Comparison of ENCODE assay signal across 8 mouse cellular contexts in genomic region chr16:29816681-29817369, GRCm38 (mm10).
DNase-seq lines count a peak whose midpoint lies in the region; ATAC-seq and TF ChIP-seq lines count a peak whose summit lies in the region.

No protein-coding gene starts in this region.

- no peaks in the 10 kb centered on the region for H3K27me3 ChIP-seq in stomach, postnatal 0 days (ENCODE audit: control insufficient read depth, insufficient read depth, low read length)

- TF ChIP-seq CTCF in gastrocnemius, adult 2 months (IDR thresholded peaks at IDR 0.05), result no peak
- no peak for TF ChIP-seq CTCF in stomach, postnatal 0 days (IDR thresholded peaks at IDR 0.05; ENCODE audit: low read depth)

- peak overlapping the region; percentile 75 for H3K27ac ChIP-seq in gastrocnemius, adult 2 months
- peak overlapping the region; percentile 97 for H3K27ac ChIP-seq in stomach, postnatal 0 days (replicated peaks)

- H3K9me3 ChIP-seq in stomach, postnatal 0 days (ENCODE audit: control insufficient read depth, low read length), result no peaks in the 10 kb centered on the region

- H3K4me1 ChIP-seq in stomach, postnatal 0 days (replicated peaks; ENCODE audit: control insufficient read depth, insufficient read depth), result peaks cover 18% of the 10 kb centered on the region

- intact Hi-C loops in gastrocnemius, adult 2 months (cut with DNase I), result no loop called here
- intact Hi-C loops in gastrocnemius, postnatal 36 days (cut with DNase I), result no loop called here

- ATAC-seq in stomach, postnatal 0 days (ENCODE audit: low FRiP score, low TSS enrichment), result no peak

- no peak overlapping the region for H3K4me3 ChIP-seq in gastrocnemius, adult 2 months
- H3K4me3 ChIP-seq in stomach, postnatal 0 days (ENCODE audit: low read depth, low read length), result no peak overlapping the region

- DNase-seq in gastrocnemius, adult 2 months, result peak; percentile 76
- no peak for DNase-seq in gastrocnemius, postnatal 10 days
- peak; percentile 68 to 69 for DNase-seq in cerebellum, adult 18-20 months
- peak; percentile 49 to 71 for DNase-seq in gastrocnemius, postnatal 36 days
- peak; percentile 52 to 91 for DNase-seq in left cerebral cortex, adult 8-10 months (ENCODE audit: low spot score in 2 of 2)
- DNase-seq in stomach, postnatal 0 days (ENCODE audit: low spot score), result no peak
- no peak for DNase-seq in spleen, postnatal 36 days (ENCODE audit: low spot score in 2 of 2)
- no peak for DNase-seq in liver

- H3K36me3 ChIP-seq in stomach, postnatal 0 days (ENCODE audit: control insufficient read depth, insufficient read depth, low read length), result no peaks in the 10 kb centered on the region

- WGBS in stomach, postnatal 0 days, result 49% methylated on average over 10 of the region's 10 CpGs

- no peak overlapping the region for H3K4me2 ChIP-seq in stomach, postnatal 0 days (replicated peaks; ENCODE audit: low read depth)

- 0 out of 2 replicates have a peak overlapping the region, but pooled peaks have one; percentile 8 for H3K9ac ChIP-seq in stomach, postnatal 0 days (ENCODE audit: low read length)

- TF ChIP-seq EP300 in stomach, postnatal 0 days (optimal IDR thresholded peaks at IDR 0.05), result no peak

Comparison
In these comparisons a context has a peak if more than half of its experiments do, and no peak if none do; other contexts are left out.
1. DNase-seq: peak in gastrocnemius, adult 2 months (single experiment), cerebellum, adult 18-20 months (2 of 2), gastrocnemius, postnatal 36 days (2 of 2) and left cerebral cortex, adult 8-10 months (2 of 2); none in gastrocnemius, postnatal 10 days (single experiment), stomach, postnatal 0 days (single experiment), spleen, postnatal 36 days (0 of 2) and liver (single experiment).